Mouse (Mus musculus) MN1 (cell line): ENCODE results near the gene Shc2.

Experiments
- DNase-seq: peaks from one replicate; pipeline ENCODE4 v3.0.0-alpha.2; 2016; ENCODE audit warnings: low spot score

Gene Shc2

GRCm38 (mm10) chr10:79615860-79616259, 21.9 kb downstream of the Shc2 start:
- DNase-seq = no peak

- no peak for DNase-seq
Measured at GRCm38 (mm10) chr10:79614305-79614643, 23.4 kb downstream of the Shc2 start.

GRCm38 (mm10) chr10:79613578-79614304, 24.0 kb downstream of the Shc2 start, which contains the start of gene C2cd4c:
TSS of gene C2cd4c (minus strand) at chr10:79614025.
- no peak for DNase-seq

- no peak for DNase-seq
Measured at GRCm38 (mm10) chr10:79612192-79613135, 25.3 kb downstream of the Shc2 start.

GRCm38 (mm10) chr10:79611296-79611695, 26.4 kb downstream of the Shc2 start:
- DNase-seq = no peak

GRCm38 (mm10) chr10:79609276-79609675, 28.4 kb downstream of the Shc2 start:
- peak; percentile 68 for DNase-seq

- no peak for DNase-seq
Measured at GRCm38 (mm10) chr10:79607892-79608291, 29.8 kb downstream of the Shc2 start.

GRCm38 (mm10) chr10:79606537-79606936, 31.2 kb downstream of the Shc2 start:
- no peak for DNase-seq

- no peak for DNase-seq
Measured at GRCm38 (mm10) chr10:79597936-79598230, 39.8 kb downstream of the Shc2 start.

- DNase-seq = no peak
Measured at GRCm38 (mm10) chr10:79597051-79597935, 40.4 kb downstream of the Shc2 start.

- no peak for DNase-seq
Measured at GRCm38 (mm10) chr10:79595590-79595929, 42.2 kb downstream of the Shc2 start.

GRCm38 (mm10) chr10:79594872-79595589, 42.7 kb downstream of the Shc2 start:
- peak; percentile 90 for DNase-seq

- DNase-seq = no peak
Measured at GRCm38 (mm10) chr10:79594111-79594510, 43.6 kb downstream of the Shc2 start.

GRCm38 (mm10) chr10:79590702-79591101, 47.0 kb downstream of the Shc2 start:
- no peak for DNase-seq

GRCm38 (mm10) chr10:79587752-79588126, 50.0 kb downstream of the Shc2 start:
- no peak for DNase-seq

GRCm38 (mm10) chr10:79587061-79587751, 50.5 kb downstream of the Shc2 start, which contains the start of gene Theg:
TSS of gene Theg (minus strand) at chr10:79587331.
- DNase-seq = no peak

GRCm38 (mm10) chr10:79586243-79586642, 51.5 kb downstream of the Shc2 start:
- DNase-seq = no peak

GRCm38 (mm10) chr10:79585723-79586122, 52.0 kb downstream of the Shc2 start:
- DNase-seq = no peak

GRCm38 (mm10) chr10:79585136-79585535, 52.6 kb downstream of the Shc2 start:
- no peak for DNase-seq

- DNase-seq = no peak
Measured at GRCm38 (mm10) chr10:79584426-79584825, 53.3 kb downstream of the Shc2 start.

- no peak for DNase-seq
Measured at GRCm38 (mm10) chr10:79584021-79584420, 53.7 kb downstream of the Shc2 start.
